Comparison of ENCODE assay signal across 8 mouse cellular contexts in the genomic region with DNA sequence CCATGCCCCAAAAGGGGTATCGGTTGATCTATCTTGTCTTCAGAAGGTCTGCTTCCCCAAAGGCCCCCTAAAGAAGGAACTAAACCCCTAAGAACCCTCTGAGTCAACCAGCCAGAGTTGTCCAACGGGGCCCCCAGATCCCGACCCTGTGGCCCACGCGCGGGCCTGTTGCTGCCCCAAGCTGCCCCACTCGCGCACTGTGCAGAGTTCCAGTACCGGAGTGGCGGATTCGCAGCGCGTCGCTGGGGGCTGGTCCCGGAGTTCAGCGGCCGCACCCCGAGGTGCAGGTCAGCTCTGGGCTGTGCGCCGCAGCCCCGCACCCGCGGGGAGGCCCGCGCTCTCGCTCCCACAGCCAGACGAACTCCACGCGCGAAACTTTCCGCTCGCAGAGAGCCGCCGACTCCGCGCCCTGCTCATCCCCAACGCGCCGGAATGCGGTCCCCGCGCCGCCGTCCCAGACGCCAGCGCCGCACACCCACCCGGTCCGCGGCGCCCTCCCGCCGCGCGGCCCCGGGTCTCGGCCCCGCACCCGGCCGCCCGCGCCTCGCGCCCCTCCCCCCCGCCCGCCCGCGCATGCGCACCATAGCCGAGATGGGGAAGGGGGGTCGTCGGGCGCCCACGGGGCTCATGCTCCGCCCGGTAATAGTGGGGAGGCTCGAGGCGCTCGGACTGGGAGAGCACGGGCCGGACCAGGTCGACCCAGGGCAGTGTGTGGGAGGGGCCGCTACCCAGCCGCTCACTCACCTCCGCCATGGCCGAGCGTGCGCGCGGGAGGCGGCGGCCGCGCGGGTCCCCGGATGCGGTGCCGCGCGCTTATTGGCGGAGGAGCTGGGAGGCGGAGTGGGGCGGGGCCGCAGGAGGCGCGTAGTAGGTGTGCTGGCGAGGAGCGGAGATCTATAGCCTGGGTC. TPM values are rescaled to one million over a fixed set of nuclear protein-coding genes. Genes with fewer than 3 reads are reported as not detected.
DNase-seq lines count a peak whose midpoint lies in the region; ATAC-seq and TF ChIP-seq lines count a peak whose summit lies in the region.

Gene Mier2 (minus strand): TSS at position 870 of the 908 bp plus-strand sequence.

- in situ Hi-C loops in ES-E14 (cut with MboI; ENCODE audit: low sequenced_read_pairs in 2 of 2, unreplicated experiment in 2 of 2), result no loop called here

- H3K36me3 ChIP-seq in ES-E14 (ENCODE audit: control insufficient read depth, insufficient read depth, low read length, poor library complexity, severe bottlenecking), result peaks cover 11% of the 10 kb centered on the region; the same call in 1 of the 2 replicates
- H3K36me3 ChIP-seq in lung, embryonic 16.5 days (ENCODE audit: control insufficient read depth, insufficient read depth, low read length), result 0 out of 2 replicates have a peak, but pooled peaks cover 3% of the 10 kb centered on the region

- no peak within 1 kb of the TSS for H3K27ac ChIP-seq in ES-E14 (ENCODE audit: insufficient read depth, low read depth, low read length, poor library complexity, severe bottlenecking)
- H3K27ac ChIP-seq in lung, embryonic 16.5 days (ENCODE audit: low read length), result peak within 1 kb of the TSS; percentile 40; the same call in 1 of the 2 replicates

- peak within 1 kb of the TSS; percentile 81 to 90 for H3K4me3 ChIP-seq in ES-E14 (ENCODE audit: insufficient read depth in 1 of 2, low read depth in 1 of 2, low read length in 2 of 2, poor library complexity in 1 of 2, severe bottlenecking in 1 of 2)
- H3K4me3 ChIP-seq in lung, embryonic 16.5 days (ENCODE audit: low read length), result peak within 1 kb of the TSS; percentile 87

- ATAC-seq in lung, embryonic 16.5 days (ENCODE audit: low read depth), result peak; percentile 88

- under 1% methylated on average over 77 of the region's 108 CpGs for WGBS in lung, embryonic 16.5 days

- no peaks in the 10 kb centered on the region for H3K27me3 ChIP-seq in lung, embryonic 16.5 days (ENCODE audit: control insufficient read depth, insufficient read depth, low read depth, low read length)

- peaks cover 0 to 15% of the 10 kb centered on the region in 2 experiments; a peak in 1 of 4 replicates for H3K4me1 ChIP-seq in ES-E14 (ENCODE audit: control insufficient read depth in 2 of 2, insufficient read depth in 2 of 2, low read length in 2 of 2, poor library complexity in 1 of 2)
- peaks cover 11% of the 10 kb centered on the region for H3K4me1 ChIP-seq in lung, embryonic 16.5 days (replicated peaks; ENCODE audit: control insufficient read depth, insufficient read depth, low read length)

- H3K9me3 ChIP-seq in ES-E14 (ENCODE audit: control insufficient read depth, insufficient read depth, low read depth, low read length), result no peaks in the 10 kb centered on the region
- H3K9me3 ChIP-seq in lung, embryonic 16.5 days (ENCODE audit: control insufficient read depth, low read length), result no peaks in the 10 kb centered on the region

- DNase-seq in ES-E14 (ENCODE audit: low read depth, low spot score), result peak; percentile 66
- peak; percentile 89 for DNase-seq in cerebellum, adult 11-12 months
- peak; percentile 56 for DNase-seq in forelimb bud, embryonic 11.5 days (ENCODE audit: low read depth, low spot score)
- DNase-seq in heart, postnatal 4 days, result peak; percentile 81
- peak; percentile 85 for DNase-seq in layer of hippocampus, adult 9-11 months
- peak; percentile 60 for DNase-seq in ovary, postnatal 10 days (ENCODE audit: low spot score)
- peak; percentile 80 for DNase-seq in thymus, postnatal 0 days (ENCODE audit: low spot score)

- H3K4me2 ChIP-seq in lung, embryonic 16.5 days (ENCODE audit: low read depth, low read length), result peak within 1 kb of the TSS; percentile 87

- peak within 1 kb of the TSS; percentile 93 for H3K9ac ChIP-seq in ES-E14 (ENCODE audit: insufficient read depth, low read depth, low read length, poor library complexity, severe bottlenecking)
- H3K9ac ChIP-seq in lung, embryonic 16.5 days (ENCODE audit: low read length), result peak within 1 kb of the TSS; percentile 94

TF ChIP-seq in ES-E14, 5 proteins besides CTCF, POLR2A, EP300 and RAD21:
- TF ChIP-seq MAFK (IDR thresholded peaks at IDR 0.05; ENCODE audit: insufficient read depth, low read depth, low read length) (no peak), HCFC1 (IDR thresholded peaks at IDR 0.05; ENCODE audit: borderline replicate concordance, insufficient read depth, low read length) (0 out of 2 replicates have a peak, but pooled peaks have one; percentile 25)

RNA-seq across cellular contexts. Expression of gene Mier2, which starts in this region (rescaled TPM):
- total RNA-seq in ES-E14 (2012; rRNA removed), result 58.5 and 89.6 TPM in 2 replicates
- 10 to 100 TPM; 19.7 to 21.9 TPM for total RNA-seq in heart, postnatal 4 days (2021)
- polyA plus RNA-seq in lung, embryonic 16.5 days (2015; fragmentation: Nextera tagmentation; extraction: Ambion mirVana), result 43.7 and 44.9 TPM in 2 replicates
- polyA plus RNA-seq in thymus, postnatal 0 days (2015; fragmentation: Nextera tagmentation; extraction: Ambion mirVana), result 32.4 and 32.7 TPM in 2 replicates
